ENCODE assay signal across 8 mouse cellular contexts in the genomic region with DNA sequence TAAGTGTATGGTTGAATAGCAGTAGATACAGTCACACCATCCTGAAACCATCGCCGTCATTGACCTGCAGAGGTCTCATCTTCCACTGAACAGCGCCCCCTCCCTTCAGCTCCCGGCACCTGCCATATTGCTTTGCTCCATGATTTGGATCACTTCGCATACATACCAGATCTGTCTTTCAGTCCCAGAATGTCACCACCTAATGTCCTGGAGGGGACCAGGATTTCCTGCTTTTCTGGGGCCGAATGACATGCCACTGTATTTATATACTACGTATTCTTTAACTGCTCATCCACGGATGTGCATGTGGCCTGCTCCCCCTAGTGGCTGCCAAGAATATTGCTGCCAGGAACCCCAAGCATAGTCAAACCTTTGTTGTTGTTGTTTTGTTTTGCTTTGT. TPM values are rescaled to one million over a fixed set of nuclear protein-coding genes. Genes with fewer than 3 reads are reported as not detected.
DNase-seq lines count a peak whose midpoint lies in the region; ATAC-seq and TF ChIP-seq lines count a peak whose summit lies in the region.

No protein-coding gene starts in this region.

- H3K9ac ChIP-seq in embryonic facial prominence, embryonic 14.5 days (ENCODE audit: low read depth, low read length), result no peak overlapping the region
- no peak overlapping the region for H3K9ac ChIP-seq in kidney, embryonic 15.5 days
- no peak overlapping the region for H3K9ac ChIP-seq in limb, embryonic 15.5 days
- 0 out of 2 replicates have a peak overlapping the region, but pooled peaks have one; percentile 39 for H3K9ac ChIP-seq in midbrain, postnatal 0 days (replicated peaks; ENCODE audit: low read length, poor library complexity, severe bottlenecking)

- WGBS in embryonic facial prominence, embryonic 14.5 days, result 3% methylated on average over 8 of the region's 8 CpGs
- WGBS in heart, embryonic 10.5 days, result 4% methylated on average over 8 of the region's 8 CpGs
- WGBS in kidney, embryonic 15.5 days, result 5% methylated on average over 8 of the region's 8 CpGs
- 7% methylated on average over 8 of the region's 8 CpGs for WGBS in limb, embryonic 15.5 days
- WGBS in midbrain, postnatal 0 days, result 4% methylated on average over 8 of the region's 8 CpGs

- DNase-seq in 416B (ENCODE audit: low read depth), result peak; percentile 80
- peak; percentile 72 to 82 for DNase-seq in adrenal gland, postnatal 36 days
- DNase-seq in embryonic facial prominence, embryonic 14.5 days (ENCODE audit: low spot score), result peak; percentile 57
- DNase-seq in heart, embryonic 10.5 days (ENCODE audit: low spot score), result peak; percentile 86
- DNase-seq in midbrain, postnatal 0 days (ENCODE audit: low spot score), result peak; percentile 71
- DNase-seq in spleen, postnatal 36 days (ENCODE audit: low spot score in 2 of 2), result peak; percentile 55 to 62

- no peaks in the 10 kb centered on the region for H3K27me3 ChIP-seq in embryonic facial prominence, embryonic 14.5 days (replicated peaks; ENCODE audit: control insufficient read depth, insufficient read depth, low read length)
- no peaks in the 10 kb centered on the region for H3K27me3 ChIP-seq in heart, embryonic 10.5 days (ENCODE audit: insufficient read depth, poor library complexity, severe bottlenecking)
- H3K27me3 ChIP-seq in kidney, embryonic 15.5 days, result no peaks in the 10 kb centered on the region
- H3K27me3 ChIP-seq in limb, embryonic 15.5 days, result no peaks in the 10 kb centered on the region
- H3K27me3 ChIP-seq in midbrain, postnatal 0 days (ENCODE audit: insufficient read depth, low read length), result no peaks in the 10 kb centered on the region

- H3K27ac ChIP-seq in embryonic facial prominence, embryonic 14.5 days (replicated peaks; ENCODE audit: low read depth, low read length), result no peak overlapping the region
- H3K27ac ChIP-seq in heart, embryonic 10.5 days, result 0 out of 2 replicates have a peak overlapping the region, but pooled peaks have one; percentile 36
- no peak overlapping the region for H3K27ac ChIP-seq in kidney, embryonic 15.5 days
- H3K27ac ChIP-seq in limb, embryonic 15.5 days, result no peak overlapping the region
- no peak overlapping the region for H3K27ac ChIP-seq in midbrain, postnatal 0 days (ENCODE audit: low read depth, low read length)

- peak; percentile 97 for TF ChIP-seq CTCF in midbrain, postnatal 0 days (IDR thresholded peaks at IDR 0.05)

- H3K4me1 ChIP-seq in embryonic facial prominence, embryonic 14.5 days (ENCODE audit: control insufficient read depth, insufficient read depth, low read length), result no peaks in the 10 kb centered on the region
- peaks cover 19% of the 10 kb centered on the region; the same call in 1 of the 2 replicates for H3K4me1 ChIP-seq in heart, embryonic 10.5 days
- H3K4me1 ChIP-seq in kidney, embryonic 15.5 days, result 0 out of 2 replicates have a peak, but pooled peaks cover 2% of the 10 kb centered on the region
- peaks cover 5% of the 10 kb centered on the region; the same call in 1 of the 2 replicates for H3K4me1 ChIP-seq in limb, embryonic 15.5 days
- no peaks in the 10 kb centered on the region for H3K4me1 ChIP-seq in midbrain, postnatal 0 days (ENCODE audit: insufficient read depth, low read length)

- H3K4me3 ChIP-seq in embryonic facial prominence, embryonic 14.5 days (ENCODE audit: low read depth, low read length), result peak overlapping the region; percentile 35
- H3K4me3 ChIP-seq in heart, embryonic 10.5 days, result peak overlapping the region; percentile 53
- peak overlapping the region; percentile 33 for H3K4me3 ChIP-seq in kidney, embryonic 15.5 days (replicated peaks)
- H3K4me3 ChIP-seq in limb, embryonic 15.5 days, result peak overlapping the region; percentile 30
- H3K4me3 ChIP-seq in midbrain, postnatal 0 days (ENCODE audit: low read depth, low read length), result peak overlapping the region; percentile 22; the same call in 1 of the 2 replicates

- H3K36me3 ChIP-seq in embryonic facial prominence, embryonic 14.5 days (ENCODE audit: control insufficient read depth, insufficient read depth, low read length), result no peaks in the 10 kb centered on the region
- H3K36me3 ChIP-seq in heart, embryonic 10.5 days, result no peaks in the 10 kb centered on the region
- H3K36me3 ChIP-seq in kidney, embryonic 15.5 days, result no peaks in the 10 kb centered on the region
- no peaks in the 10 kb centered on the region for H3K36me3 ChIP-seq in limb, embryonic 15.5 days
- H3K36me3 ChIP-seq in midbrain, postnatal 0 days (ENCODE audit: insufficient read depth, low read length), result no peaks in the 10 kb centered on the region

- peak overlapping the region; percentile 58 for H3K4me2 ChIP-seq in embryonic facial prominence, embryonic 14.5 days (ENCODE audit: low read depth, low read length)
- H3K4me2 ChIP-seq in kidney, embryonic 15.5 days, result peak overlapping the region; percentile 57
- H3K4me2 ChIP-seq in limb, embryonic 15.5 days, result peak overlapping the region; percentile 60
- peak overlapping the region; percentile 43 for H3K4me2 ChIP-seq in midbrain, postnatal 0 days (ENCODE audit: low read depth, low read length, poor library complexity, severe bottlenecking)

- no peaks in the 10 kb centered on the region for H3K9me3 ChIP-seq in embryonic facial prominence, embryonic 14.5 days (ENCODE audit: control insufficient read depth, low read length)
- no peaks in the 10 kb centered on the region for H3K9me3 ChIP-seq in heart, embryonic 10.5 days
- no peaks in the 10 kb centered on the region for H3K9me3 ChIP-seq in kidney, embryonic 15.5 days (replicated peaks)
- H3K9me3 ChIP-seq in limb, embryonic 15.5 days, result no peaks in the 10 kb centered on the region
- no peaks in the 10 kb centered on the region for H3K9me3 ChIP-seq in midbrain, postnatal 0 days (ENCODE audit: low read length)

- ATAC-seq in embryonic facial prominence, embryonic 14.5 days (ENCODE audit: low read depth), result peak; percentile 71
- no peak; the same call in 1 of the 2 replicates for ATAC-seq in kidney, embryonic 15.5 days (replicated peaks; ENCODE audit: low FRiP score)
- ATAC-seq in limb, embryonic 15.5 days (ENCODE audit: insufficient number of reproducible peaks, low FRiP score, low TSS enrichment, low read depth), result no peak
- ATAC-seq in midbrain, postnatal 0 days (ENCODE audit: low FRiP score), result peak; percentile 85

RNA-seq across cellular contexts. Expression of a gene that starts 3.1 kb away (rescaled TPM):
- 1 to 10 TPM; 5.5 to 5.9 TPM for total RNA-seq in adrenal gland, postnatal 36 days (2021)
- polyA plus RNA-seq in embryonic facial prominence, embryonic 14.5 days (2014; fragmentation: Nextera tagmentation; extraction: Ambion mirVana), result 0.97 and 1.3 TPM in 2 replicates
- polyA plus RNA-seq in heart, embryonic 10.5 days (2016; fragmentation: Nextera tagmentation; extraction: Ambion mirVana), result 0.10 and 0.13 TPM in 2 replicates
- 0.48 and 0.57 TPM in 2 replicates for polyA plus RNA-seq in kidney, embryonic 15.5 days (2015; fragmentation: Nextera tagmentation; extraction: Ambion mirVana)
- polyA plus RNA-seq in limb, embryonic 15.5 days (2015; fragmentation: Nextera tagmentation; extraction: Ambion mirVana), result 6.3 and 7.6 TPM in 2 replicates
- 0.11 and 0.28 TPM in 2 replicates for total RNA-seq in midbrain, postnatal 0 days (2014; rRNA removed)
- 0.10 TPM in 1 of 2 replicates, not detected in the other for polyA plus RNA-seq in midbrain, postnatal 0 days (2015; fragmentation: Nextera tagmentation; extraction: Ambion mirVana)

RNA-seq across cellular contexts. Expression of a gene that starts 13.3 kb away (rescaled TPM):
- 10 to 100 TPM; 37.9 to 43.6 TPM for total RNA-seq in adrenal gland, postnatal 36 days (2021)
- 22.6 and 23.5 TPM in 2 replicates for polyA plus RNA-seq in embryonic facial prominence, embryonic 14.5 days (2014; fragmentation: Nextera tagmentation; extraction: Ambion mirVana)
- polyA plus RNA-seq in heart, embryonic 10.5 days (2016; fragmentation: Nextera tagmentation; extraction: Ambion mirVana), result 24.7 and 24.9 TPM in 2 replicates
- 22.5 and 24.2 TPM in 2 replicates for polyA plus RNA-seq in kidney, embryonic 15.5 days (2015; fragmentation: Nextera tagmentation; extraction: Ambion mirVana)
- polyA plus RNA-seq in limb, embryonic 15.5 days (2015; fragmentation: Nextera tagmentation; extraction: Ambion mirVana), result 16.4 and 18.4 TPM in 2 replicates
- total RNA-seq in midbrain, postnatal 0 days (2014; rRNA removed), result 23.6 and 32.1 TPM in 2 replicates
- polyA plus RNA-seq in midbrain, postnatal 0 days (2015; fragmentation: Nextera tagmentation; extraction: Ambion mirVana), result 16.7 and 17.1 TPM in 2 replicates

Comparison
In these comparisons a context has a peak if more than half of its experiments do, and no peak if none do; other contexts are left out.
1. ATAC-seq: peak in embryonic facial prominence, embryonic 14.5 days (single experiment) and midbrain, postnatal 0 days (single experiment); none in kidney, embryonic 15.5 days (single experiment) and limb, embryonic 15.5 days (single experiment).
2. Peak in every context shown above with its lines, with median percentiles within 50 percentile points of each other: DNase-seq, H3K4me2 ChIP-seq and H3K4me3 ChIP-seq.